Mouse (Mus musculus) MEL (cell line): ENCODE results near the gene Gata2.

Experiments
- CHD2 ChIP-seq: IDR thresholded peaks from 2 replicates; pipeline ENCODE4 v1.6.1; 2011; ENCODE audit warnings: low read length, improper control_type of control experiment
- CTCF ChIP-seq, 3 experiments: IDR thresholded peaks in 2 of 3; conservative IDR thresholded peaks in 1 of 3; 2 replicates each; pipeline ENCODE4 v1.5.1; 2011 to 2012; ENCODE audit warnings: low read length in 3 of 3, low read depth in 2 of 3, mild to moderate bottlenecking in 2 of 3, improper control_type of control experiment in 1 of 3, inconsistent platforms in 1 of 3, mixed read lengths in 1 of 3, moderate library complexity in 1 of 3; ENCODE audit not compliant: control insufficient read depth in 1 of 3, insufficient read depth in 1 of 3, poor library complexity in 1 of 3, severe bottlenecking in 1 of 3
- EP300 ChIP-seq, 2 experiments: IDR thresholded peaks; 2 replicates each; pipeline ENCODE4 v1.6.1; 2011; ENCODE audit warnings: improper control_type of control experiment in 2 of 2, low read length in 2 of 2, low read depth in 1 of 2, mild to moderate bottlenecking in 1 of 2
- GABPA ChIP-seq: IDR thresholded peaks from 2 replicates; pipeline ENCODE4 v1.6.1; 2012; ENCODE audit warnings: low read depth, mild to moderate bottlenecking, inconsistent platforms, low read length, improper control_type of control experiment, moderate library complexity
- MYC ChIP-seq: IDR thresholded peaks from 2 replicates; pipeline ENCODE4 v1.6.1; 2011; ENCODE audit warnings: low read depth, mild to moderate bottlenecking, low read length, improper control_type of control experiment, moderate library complexity
- RCOR1 ChIP-seq: IDR thresholded peaks from 2 replicates; pipeline ENCODE4 v1.6.1; 2012; ENCODE audit warnings: low read depth, mild to moderate bottlenecking, inconsistent platforms, low read length, improper control_type of control experiment
- SIN3A ChIP-seq: IDR thresholded peaks from 2 replicates; pipeline ENCODE4 v1.6.1; 2012; ENCODE audit warnings: low read length, improper control_type of control experiment, inconsistent platforms
- TBP ChIP-seq: IDR thresholded peaks from 2 replicates; pipeline ENCODE4 v1.8.0; 2011; ENCODE audit warnings: low read depth, low read length, improper control_type of control experiment
- TCF12 ChIP-seq: IDR thresholded peaks from 2 replicates; pipeline ENCODE4 v1.6.1; 2014; ENCODE audit warnings: low read depth, mild to moderate bottlenecking, inconsistent platforms, low read length, improper control_type of control experiment, moderate library complexity

DNA sequence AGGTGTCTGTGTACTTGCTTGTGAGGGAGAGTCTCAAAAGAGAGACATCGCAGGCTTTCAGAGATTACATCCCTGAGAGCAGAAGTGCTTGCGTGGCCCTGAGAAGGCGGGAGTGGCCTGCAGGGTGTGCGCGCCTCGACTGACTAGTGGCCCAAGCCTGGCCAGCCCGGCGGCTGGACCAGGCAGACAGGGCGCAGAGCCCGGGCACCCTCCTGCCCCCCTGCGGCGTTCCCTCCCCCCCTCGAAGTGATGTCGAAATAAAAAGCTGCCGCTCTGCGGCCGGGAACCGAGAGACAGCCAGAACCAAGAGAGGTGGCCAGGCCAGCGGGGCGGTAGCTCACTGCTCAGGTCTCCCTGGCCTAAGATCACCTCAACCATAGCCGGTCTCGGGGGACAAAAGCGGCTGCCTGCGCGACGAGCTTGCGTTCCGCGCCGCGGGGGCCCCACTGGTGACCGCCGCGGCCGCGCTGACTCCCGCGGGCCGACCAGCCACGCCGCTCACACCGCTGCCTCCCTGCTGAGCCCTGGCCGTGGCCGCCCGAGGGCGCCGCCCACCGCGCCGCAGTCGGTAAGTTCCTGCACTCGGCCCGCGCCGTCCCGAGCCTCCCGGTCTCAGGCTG is at the start of gene Gata2:
- TF ChIP-seq RCOR1 (peak; percentile 11; the same call in 1 of the 2 replicates), TCF12 (no peak), CTCF (IDR thresholded peaks at IDR 0.05 in 2 of 3, conservative IDR thresholded peaks at IDR 0.05 in 1 of 3; ENCODE audit: control insufficient read depth in 1 of 3, insufficient read depth in 1 of 3, low read depth in 2 of 3, low read length in 3 of 3, poor library complexity in 1 of 3, severe bottlenecking in 1 of 3) (peak in 1 of 3 experiments; percentile 47; a peak in 3 of 6 replicates), CHD2 (no peak), GABPA (no peak), TBP (no peak; the same call in 1 of the 2 replicates), SIN3A (no peak; the same call in 1 of the 2 replicates), EP300 (IDR thresholded peaks at IDR 0.05; ENCODE audit: low read depth in 1 of 2, low read length in 2 of 2) (no peak), MYC (no peak)
